Mouse (Mus musculus) stomach, postnatal 0 days (tissue): Measurements from ENCODE around the gene C1ql1. TPM values are rescaled to one million over a fixed set of nuclear protein-coding genes. Genes with fewer than 3 reads are reported as not detected.
A peak's percentile ranks its signal among the peaks of the same experiment; 100 is the strongest.

Source experiments
- ATAC-seq: fragments of 200-750 bp; cut with Nextera tagmentation; 2 replicates; pipeline ENCODE4 v1.8.0; 2017; ENCODE audit not compliant: low FRiP score, low TSS enrichment
- DNase-seq: peaks from one replicate; pipeline ENCODE4 v3.0.0-alpha.2; 2016; ENCODE audit warnings: low spot score
- H3K27ac ChIP-seq: fragments of 300-500 bp; sonication (generic); replicated peaks from 2 replicates; pipeline ENCODE4 v1.5.1; 2014; ENCODE audit warnings: mild to moderate bottlenecking, control low read depth
- H3K27me3 ChIP-seq: fragments of 300-500 bp; sonication (generic); 2 replicates; pipeline ENCODE4 v1.6.1; 2014; ENCODE audit warnings: low read length; ENCODE audit not compliant: control insufficient read depth, insufficient read depth
- H3K36me3 ChIP-seq: fragments of 300-500 bp; sonication (generic); 2 replicates; pipeline ENCODE4 v1.6.1; 2014; ENCODE audit warnings: low read length, mixed read lengths; ENCODE audit not compliant: control insufficient read depth, insufficient read depth
- H3K4me1 ChIP-seq: fragments of 300-500 bp; sonication (generic); replicated peaks from 2 replicates; pipeline ENCODE4 v1.6.1; 2014; ENCODE audit warnings: antibody characterized with exemption; ENCODE audit not compliant: control insufficient read depth, insufficient read depth
- H3K4me2 ChIP-seq: fragments of 300-500 bp; sonication (generic); replicated peaks from 2 replicates; pipeline ENCODE4 v1.6.1; 2014; ENCODE audit warnings: low read depth, mild to moderate bottlenecking, control low read depth, moderate library complexity
- H3K4me3 ChIP-seq: fragments of 300-500 bp; sonication (generic); 2 replicates; pipeline ENCODE4 v1.5.1; 2014; ENCODE audit warnings: low read depth, low read length, control low read depth
- H3K9ac ChIP-seq: fragments of 300-500 bp; sonication (generic); 2 replicates; pipeline ENCODE4 v1.6.1; 2014; ENCODE audit warnings: mild to moderate bottlenecking, low read length, control low read depth, mixed read lengths
- H3K9me3 ChIP-seq: fragments of 300-500 bp; sonication (generic); 2 replicates; pipeline ENCODE4 v1.6.1; 2016; ENCODE audit warnings: low read length; ENCODE audit not compliant: control insufficient read depth
- CTCF ChIP-seq: IDR thresholded peaks from 2 replicates; pipeline ENCODE4 v1.5.1; 2016; ENCODE audit warnings: antibody characterized with exemption, low read depth, mild to moderate bottlenecking, moderate library complexity
- EP300 ChIP-seq: optimal IDR thresholded peaks from 2 replicates; pipeline ENCODE3; 2016; ENCODE audit warnings: antibody characterized with exemption
- WGBS: fragments of 180-500 bp; shearing (Covaris S2); extraction: QIAGEN DNeasy Blood & Tissue Kit; methylation state at CpG from one replicate; pipeline ENCODE4 v1.1.7; 2014; 5-methylcytosine and 5-hydroxymethylcytosine counted together
- polyA plus RNA-seq: library from polyadenylated mRNA; unstranded; fragments of >200 nt; fragmentation: Nextera tagmentation; extraction: Ambion mirVana; gene quantifications from 2 replicates; pipeline ENCODE4 v1.2.1, GENCODE M21; 2015

C1ql1 gene
- polyA plus RNA-seq, 1 experiment from 2014 or later, result 1.4 TPM

DNA sequence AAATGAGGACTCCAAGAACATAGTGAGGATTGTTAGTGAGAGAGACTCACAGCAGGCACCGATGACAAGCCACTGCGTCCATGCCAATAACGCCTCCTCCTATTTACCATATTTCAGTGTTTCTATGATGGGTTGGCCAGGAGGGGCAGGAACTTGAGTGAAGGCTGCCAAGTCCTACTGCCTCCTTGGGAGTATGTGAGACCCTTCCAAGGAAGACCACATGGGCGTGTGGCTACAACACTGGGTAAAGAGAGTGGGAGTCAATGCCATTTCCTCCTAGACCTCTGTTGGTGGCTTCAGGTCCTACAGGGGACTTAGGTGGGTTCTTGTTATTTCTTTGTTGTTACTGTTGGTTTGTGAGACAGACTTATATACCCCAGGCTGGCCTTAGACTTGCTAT, 45.3 kb downstream of the C1ql1 start:
- no peak for TF ChIP-seq EP300
- no peak for TF ChIP-seq CTCF
- Histone ChIP-seq H3K36me3 (no peaks in the 10 kb centered on the region), H3K4me3 (no peak overlapping the region), H3K4me2 (no peak overlapping the region), H3K27ac (no peak overlapping the region), H3K27me3 (no peaks in the 10 kb centered on the region), H3K9ac (no peak overlapping the region), H3K9me3 (no peaks in the 10 kb centered on the region), H3K4me1 (no peaks in the 10 kb centered on the region)
- ATAC-seq, result no peak
- DNase-seq, result no peak
- WGBS, result 55% methylated on average over 4 of the region's 4 CpGs

DNA sequence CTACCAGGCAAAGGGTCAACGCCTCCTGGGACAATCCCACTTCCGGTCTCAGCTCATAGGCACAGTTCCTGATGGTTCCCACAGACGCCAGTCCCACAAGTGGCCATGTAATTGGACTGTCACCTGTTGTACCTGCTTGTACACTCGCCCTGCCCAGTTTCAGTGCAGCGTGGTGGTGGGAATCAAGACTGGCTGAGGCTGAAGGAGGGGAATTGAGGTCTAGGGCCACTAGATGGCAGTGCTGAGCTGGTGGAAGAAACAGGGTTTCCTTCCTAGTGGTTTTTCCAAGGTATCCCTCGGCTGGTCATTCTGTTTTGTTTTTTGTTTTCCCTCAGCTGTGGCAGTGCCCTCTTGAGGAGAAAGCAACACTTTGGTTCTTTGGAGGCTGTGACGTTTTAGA, 45.7 kb downstream of the C1ql1 start, which contains the start of gene Gfap:
Gene Gfap, minus strand, starts transcription at position 150 of the 400 bp plus-strand sequence.
- no peak within 1 kb of the TSS for H3K4me2 ChIP-seq

DNA sequence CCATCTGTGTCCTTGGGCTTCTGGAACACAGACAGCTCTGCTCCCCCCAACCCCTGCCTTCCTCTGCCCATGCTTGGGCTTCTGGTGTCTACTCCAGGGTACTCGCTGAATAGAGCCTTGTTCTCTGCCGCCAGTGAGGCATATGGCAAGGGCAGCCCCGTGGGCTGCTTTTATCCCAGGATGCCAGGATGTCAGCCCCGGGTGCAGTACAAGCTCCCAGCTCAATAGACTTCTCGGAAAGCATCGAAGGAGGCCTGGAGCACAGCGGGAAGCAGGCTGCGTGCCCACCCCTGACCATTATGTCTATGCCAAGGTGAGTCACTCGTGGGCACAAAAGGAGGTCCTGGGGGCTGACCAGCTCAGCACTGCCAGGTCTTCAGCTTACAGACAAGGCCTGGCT, 48.1 kb downstream of the C1ql1 start:
- Histone ChIP-seq H3K4me3 (no peak overlapping the region), H3K9me3 (no peaks in the 10 kb centered on the region), H3K36me3 (no peaks in the 10 kb centered on the region), H3K4me1 (no peaks in the 10 kb centered on the region), H3K27ac (no peak overlapping the region), H3K9ac (no peak overlapping the region), H3K4me2 (no peak overlapping the region), H3K27me3 (no peaks in the 10 kb centered on the region)
- TF ChIP-seq EP300 (no peak), CTCF (no peak)
- DNase-seq, result no peak
- WGBS, result 76% methylated on average over 9 of the region's 9 CpGs
- ATAC-seq, result no peak

More for the DNA sequence above, 45.7 kb downstream of the C1ql1 start, which contains the start of gene Gfap:
- H3K4me1 ChIP-seq, result no peaks in the 10 kb centered on the region
- 0 out of 2 replicates have a peak within 1 kb of the TSS, but pooled peaks have one; percentile 13 for H3K9ac ChIP-seq
- ATAC-seq, result peak; percentile 79
- TF ChIP-seq CTCF (peak; percentile 99), EP300 (no peak)
- WGBS, result 11% methylated on average over 7 of the region's 7 CpGs
- DNase-seq, result peak; percentile 87
- no peak within 1 kb of the TSS for H3K4me3 ChIP-seq
- H3K9me3 ChIP-seq, result no peaks in the 10 kb centered on the region
- no peak within 1 kb of the TSS for H3K27ac ChIP-seq
- no peaks in the 10 kb centered on the region for H3K36me3 ChIP-seq
- H3K27me3 ChIP-seq, result no peaks in the 10 kb centered on the region

DNA sequence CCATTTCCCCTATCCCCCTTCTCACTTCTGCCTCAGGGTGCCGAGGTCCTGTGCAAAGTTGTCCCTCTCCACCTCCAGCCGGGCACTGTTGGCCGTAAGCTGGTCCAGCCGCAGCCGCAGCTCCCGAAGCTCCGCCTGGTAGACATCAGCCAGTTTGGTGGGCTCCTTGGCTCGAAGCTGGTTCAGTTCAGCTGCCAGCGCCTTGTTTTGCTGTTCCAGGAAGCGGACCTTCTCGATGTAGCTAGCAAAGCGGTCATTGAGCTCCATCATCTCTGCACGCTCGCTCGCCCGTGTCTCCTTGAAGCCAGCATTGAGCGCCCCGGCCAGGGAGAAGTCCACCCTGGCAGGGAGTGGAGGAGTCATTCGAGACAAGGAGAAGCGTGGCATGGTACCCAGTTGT, 49.8 kb downstream of the C1ql1 start:
- no peak for TF ChIP-seq CTCF
- no peak for TF ChIP-seq EP300
- Histone ChIP-seq H3K9me3 (no peaks in the 10 kb centered on the region), H3K27ac (no peak overlapping the region), H3K4me2 (no peak overlapping the region), H3K36me3 (no peaks in the 10 kb centered on the region), H3K4me1 (no peaks in the 10 kb centered on the region), H3K9ac (no peak overlapping the region), H3K4me3 (no peak overlapping the region), H3K27me3 (no peaks in the 10 kb centered on the region)
- 82% methylated on average over 20 of the region's 20 CpGs for WGBS
- ATAC-seq (no peak), DNase-seq (no peak)

DNA sequence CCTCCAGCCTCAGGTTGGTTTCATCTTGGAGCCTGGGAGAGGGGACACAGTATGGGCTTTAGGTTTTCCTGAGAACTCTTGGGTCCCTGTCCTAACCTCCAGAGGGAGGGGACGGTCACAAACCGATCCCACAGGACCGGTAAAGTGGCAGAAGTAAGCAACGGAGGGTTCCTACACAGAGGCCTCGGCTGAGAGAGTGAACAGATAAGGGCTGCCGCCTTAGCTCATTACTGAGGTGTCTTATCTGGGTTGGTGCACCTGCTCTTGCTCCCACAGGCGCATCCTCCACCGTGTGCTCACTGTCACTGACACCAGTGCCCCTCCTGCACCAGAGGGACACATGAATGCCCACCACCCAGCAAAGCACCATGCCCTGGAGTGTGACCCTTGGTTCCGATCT, 50.7 kb downstream of the C1ql1 start:
- TF ChIP-seq CTCF (no peak), EP300 (no peak)
- Histone ChIP-seq H3K9ac (no peak overlapping the region), H3K4me2 (no peak overlapping the region), H3K4me1 (no peaks in the 10 kb centered on the region), H3K27ac (no peak overlapping the region), H3K27me3 (no peaks in the 10 kb centered on the region), H3K9me3 (no peaks in the 10 kb centered on the region), H3K36me3 (no peaks in the 10 kb centered on the region), H3K4me3 (no peak overlapping the region)
- ATAC-seq, result no peak
- no peak for DNase-seq
- WGBS, result 53% methylated on average over 9 of the region's 9 CpGs

DNA sequence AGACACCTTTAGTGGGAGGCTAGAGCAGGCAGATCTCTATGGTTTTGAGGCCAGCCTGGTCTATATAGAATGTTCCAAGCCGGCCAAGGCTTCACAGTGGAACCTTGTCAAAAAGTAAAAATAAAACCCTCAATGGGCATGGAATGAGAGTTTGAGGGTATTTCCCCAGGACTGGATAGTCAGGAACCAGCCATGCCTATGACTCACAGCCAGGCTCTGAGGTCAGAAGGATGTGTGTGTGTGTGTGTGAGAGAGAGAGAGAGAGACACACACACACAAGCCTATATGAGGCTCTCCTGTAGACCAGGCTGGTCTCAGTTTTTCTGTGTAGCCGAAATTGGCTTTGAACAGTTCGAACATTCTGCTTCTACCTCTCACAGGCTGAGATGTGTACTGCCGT, 51.8 kb downstream of the C1ql1 start:
- TF ChIP-seq CTCF (no peak), EP300 (no peak)
- H3K9me3 ChIP-seq, result no peaks in the 10 kb centered on the region

More for the DNA sequence above, 51.8 kb downstream of the C1ql1 start:
- Histone ChIP-seq H3K27me3 (no peaks in the 10 kb centered on the region), H3K4me2 (no peak overlapping the region), H3K27ac (no peak overlapping the region), H3K9ac (no peak overlapping the region), H3K4me1 (no peaks in the 10 kb centered on the region), H3K36me3 (no peaks in the 10 kb centered on the region), H3K4me3 (no peak overlapping the region)
- no peak for ATAC-seq
- WGBS, result 95% methylated on average over 4 of the region's 4 CpGs
- no peak for DNase-seq
